Mouse (Mus musculus): ENCODE results near the gene Mcur1. TPM values are rescaled to one million over a fixed set of nuclear protein-coding genes. Genes with fewer than 3 reads are reported as not detected.

The Mcur1 gene
- 31.3 to 33.9 TPM (median 33.2 TPM) in 4 replicates for total RNA-seq (2023)

DNA sequence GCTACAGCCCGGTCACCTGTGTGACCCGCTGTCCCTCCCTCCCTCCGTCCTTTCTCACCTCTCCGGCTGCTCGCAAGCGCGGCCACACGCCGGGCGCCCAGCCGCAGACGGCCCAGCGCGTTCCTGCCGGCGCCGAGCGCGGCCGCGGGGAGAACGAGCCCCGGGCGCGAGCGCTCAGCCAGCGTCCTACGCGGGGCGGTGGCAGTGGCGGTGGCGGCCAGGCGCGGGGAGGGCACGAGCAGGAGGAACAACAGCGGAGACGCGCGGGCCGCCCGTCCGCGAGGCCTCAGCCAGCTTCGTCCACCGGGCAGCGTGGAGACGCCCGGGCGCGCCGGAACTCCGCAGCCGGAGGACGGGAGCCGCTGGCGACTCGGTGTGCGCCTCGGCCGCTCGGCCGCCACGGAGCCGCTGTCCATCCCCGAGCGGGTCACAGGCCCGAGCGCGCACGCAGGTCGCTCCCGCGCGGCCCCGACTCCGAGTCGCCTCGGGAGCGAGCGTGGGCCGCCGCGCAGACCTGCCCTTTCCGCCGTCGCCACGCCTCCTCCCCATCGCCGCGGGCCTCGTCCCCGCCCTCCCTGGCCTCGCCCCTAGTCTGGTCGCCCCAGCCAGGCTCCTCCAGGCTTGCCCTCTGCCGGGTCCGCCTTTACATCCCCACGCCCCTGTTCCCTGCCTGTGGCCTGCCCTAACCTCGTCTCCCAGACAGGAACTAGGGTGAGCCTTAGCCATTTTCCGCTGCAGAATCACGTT lies at the start of gene Mcur1:
Mcur1 (minus strand) TSS at position 481 of the 747 bp plus-strand sequence.

Other genes starting within 250 kb of the Mcur1 start
- 7.4 to 9.9 TPM (median 8.5 TPM) in 4 replicates for gene Sirt5, start 194.7 kb downstream of the Mcur1 start, total RNA-seq (2023)
- 174 to 177 TPM (median 175 TPM) in 4 replicates for gene Nol7, start 161.8 kb downstream of the Mcur1 start, total RNA-seq (2023)
- 71.4 to 81.4 TPM (median 76.1 TPM) in 4 replicates for gene Ranbp9, start 78.9 kb downstream of the Mcur1 start, total RNA-seq (2023)
- gene Rnf182, start 55.5 kb upstream of the Mcur1 start, total RNA-seq (2023): not detected in 4 replicates
- 366 to 428 TPM (median 406 TPM) in 4 replicates for gene Cd83, start 224.6 kb upstream of the Mcur1 start, total RNA-seq (2023)